Mouse (Mus musculus) bone marrow, adult 2 months (tissue): ENCODE data around the gene Gm13271.
"Not testable (repeated sequence)": the region's sequence is repeated elsewhere in the genome, so short reads cannot be mapped to it uniquely, and the experiment has no call there.

Source experiments
- CTCF ChIP-seq: fragments of 200-500 bp; IDR thresholded peaks from 2 replicates; pipeline ENCODE4 v1.5.1; 2011; ENCODE audit warnings: low read length, control low read depth; ENCODE audit not compliant: control insufficient read depth, insufficient read depth
- POLR2A ChIP-seq: fragments of 200-500 bp; IDR thresholded peaks from 2 replicates; pipeline ENCODE4 v1.6.1; 2011; ENCODE audit warnings: low read depth, mild to moderate bottlenecking, control low read depth, low read length, borderline replicate concordance; ENCODE audit not compliant: control insufficient read depth

DNA sequence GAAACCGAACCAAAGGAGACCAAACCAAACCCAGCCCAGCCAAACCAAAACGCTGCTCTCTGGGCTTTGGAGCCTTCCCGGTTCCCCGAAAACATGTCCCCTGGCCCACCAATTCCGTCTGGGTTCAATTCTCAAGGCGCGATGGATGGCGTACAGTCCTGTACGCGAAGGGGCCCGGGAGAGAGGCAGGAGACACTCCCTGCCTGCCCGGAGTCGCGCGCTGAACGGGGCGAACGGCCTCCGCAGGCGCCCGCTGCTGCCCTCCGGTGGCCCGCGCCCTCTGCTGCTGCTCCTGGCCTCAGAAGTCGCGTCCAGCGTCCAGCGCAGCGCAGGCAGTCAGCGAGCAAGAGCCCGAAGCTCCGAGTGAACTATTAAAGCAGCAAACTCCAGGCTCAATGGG lies 18.9 kb downstream of the Gm13271 start, which contains the start of gene Gm13290:
- not testable (repeated sequence) for TF ChIP-seq CTCF, POLR2A
